Mouse (Mus musculus): Measurements from ENCODE around the gene Slc45a1.

DNA sequence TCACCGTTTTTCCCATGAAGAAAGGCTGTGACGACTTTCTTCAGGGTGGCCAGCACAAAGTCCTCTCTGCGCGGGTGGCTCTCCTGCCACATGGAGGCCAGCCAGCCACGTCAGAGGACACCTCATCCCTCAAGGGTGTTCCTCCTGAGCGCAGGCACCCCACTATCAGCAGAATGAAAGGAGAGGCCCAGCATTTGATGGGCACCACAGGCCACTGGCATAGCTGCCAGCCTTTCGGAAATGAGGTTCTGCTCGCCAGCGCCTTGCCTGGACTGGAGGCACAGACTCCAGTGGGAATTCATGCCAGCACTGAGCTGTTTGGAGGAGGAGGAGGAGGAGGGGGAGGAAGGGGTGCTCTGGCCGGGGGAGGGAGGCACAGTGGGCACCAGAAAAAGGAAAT, 16.4 kb downstream of the Slc45a1 start:
- TF ChIP-seq POLR2A (IDR thresholded peaks at IDR 0.05; ENCODE audit: low read depth, low read length) = no peak
- no peak for TF ChIP-seq CTCF (IDR thresholded peaks at IDR 0.05; ENCODE audit: borderline replicate concordance, insufficient read depth, low read length)
